Mouse (Mus musculus): ENCODE measurements around the gene D630039A03Rik. TPM values are rescaled to one million over a fixed set of nuclear protein-coding genes. Genes with fewer than 3 reads are reported as not detected.

Gene D630039A03Rik
- polyA plus RNA-seq, 2 experiments, result 0.17 to 0.36 TPM

DNA sequence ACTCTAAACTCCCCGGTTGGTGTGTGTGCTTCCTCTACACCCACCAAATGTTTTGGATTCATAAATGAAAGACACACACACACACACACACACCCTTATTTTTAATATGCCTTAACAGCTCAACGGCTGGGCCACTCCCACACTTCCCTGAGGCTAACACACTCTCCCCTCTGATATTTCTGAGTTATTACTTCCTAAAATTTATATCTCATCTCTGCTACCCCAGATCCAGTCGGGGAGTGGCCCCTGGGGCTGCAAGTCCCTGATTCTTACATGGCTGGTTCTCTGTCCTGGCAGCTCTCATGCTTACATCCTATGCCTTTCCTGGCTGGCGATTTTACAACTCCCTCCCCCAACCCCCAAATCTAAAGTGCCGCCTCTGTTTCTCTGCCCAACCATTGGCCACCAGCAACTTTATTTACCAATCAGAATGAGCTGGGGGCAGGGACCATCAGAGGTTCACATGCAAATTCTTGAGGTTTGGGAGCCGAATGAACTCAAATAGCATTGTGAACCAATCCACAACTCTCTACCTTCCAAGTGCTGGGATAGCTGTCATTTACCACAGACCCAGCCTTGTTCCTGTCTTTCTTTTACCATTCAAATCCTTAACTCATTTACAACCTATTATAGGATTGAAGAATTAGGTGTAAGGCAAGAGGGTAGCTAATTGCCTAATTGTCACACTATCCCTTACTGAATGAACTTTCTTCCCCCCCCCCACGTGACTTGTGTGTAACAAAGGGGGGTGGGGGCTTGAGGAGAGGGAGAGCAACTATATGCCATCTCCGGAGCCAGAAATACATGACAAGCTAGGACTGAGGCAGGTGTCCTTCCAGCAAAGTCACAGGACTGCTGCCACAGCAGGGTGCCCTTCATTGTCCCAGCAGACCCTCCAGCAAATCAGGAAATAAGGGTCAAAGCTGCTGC, 3.7 kb upstream of the D630039A03Rik start:
- no peak overlapping the region for H3K4me3 ChIP-seq (replicated peaks; ENCODE audit: low read length)
- ATAC-seq (ENCODE audit: low FRiP score, low read depth), result no peak; the same call in 1 of the 2 replicates
- H3K27ac ChIP-seq (replicated peaks; ENCODE audit: low read depth, low read length), result no peak overlapping the region
- WGBS, result 11% methylated on average over 8 of the region's 8 CpGs
- H3K4me1 ChIP-seq (ENCODE audit: control insufficient read depth, insufficient read depth, low read length), result peaks cover 28% of the 10 kb centered on the region
- no peaks in the 10 kb centered on the region; the same call in 1 of the 2 replicates for H3K27me3 ChIP-seq (ENCODE audit: control insufficient read depth, insufficient read depth, low read length)
- no peak overlapping the region for H3K4me2 ChIP-seq (replicated peaks; ENCODE audit: low read depth, low read length, severe bottlenecking)
- DNase-seq (ENCODE audit: low spot score), result no peak
- H3K9ac ChIP-seq (ENCODE audit: low read depth, low read length, severe bottlenecking), result no peak overlapping the region
- TF ChIP-seq POLR2A (IDR thresholded peaks at IDR 0.05; ENCODE audit: borderline replicate concordance, extremely low read depth, insufficient read depth, insufficient read length), result no peak
- no peaks in the 10 kb centered on the region for H3K9me3 ChIP-seq (ENCODE audit: control insufficient read depth, low read length)
- no peaks in the 10 kb centered on the region for H3K36me3 ChIP-seq (ENCODE audit: control insufficient read depth, insufficient read depth, low read length)

DNA sequence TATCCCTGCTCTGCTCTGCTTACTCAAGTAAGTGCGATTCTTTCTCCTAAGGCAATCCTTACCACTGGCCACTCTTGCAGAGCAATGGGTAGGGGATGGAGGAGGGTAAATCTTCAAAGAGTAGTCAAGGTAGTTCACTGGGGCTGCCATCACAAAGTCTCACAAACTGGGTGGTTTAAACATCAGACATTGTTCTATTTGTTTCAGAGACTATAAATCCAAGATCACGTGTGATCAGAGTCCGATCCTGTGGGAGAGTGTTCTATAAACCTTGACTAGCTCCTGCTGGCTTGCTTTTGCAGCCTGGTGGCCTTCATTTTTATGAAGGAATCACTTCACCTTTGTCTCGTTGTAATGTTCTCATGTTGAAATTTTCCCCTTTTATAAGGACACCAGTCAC, 614 bp upstream of the D630039A03Rik start:
- Histone ChIP-seq H3K36me3 (ENCODE audit: control insufficient read depth, insufficient read depth, low read length) (no peaks in the 10 kb centered on the region), H3K4me2 (replicated peaks; ENCODE audit: low read depth, low read length, severe bottlenecking) (peak overlapping the region; percentile 31; the same call in 1 of the 2 replicates), H3K27me3 (ENCODE audit: control insufficient read depth, insufficient read depth, low read length) (no peaks in the 10 kb centered on the region; the same call in 1 of the 2 replicates), H3K4me1 (ENCODE audit: control insufficient read depth, insufficient read depth, low read length) (peaks cover 31% of the 10 kb centered on the region), H3K9me3 (ENCODE audit: control insufficient read depth, low read length) (no peaks in the 10 kb centered on the region), H3K27ac (replicated peaks; ENCODE audit: low read depth, low read length) (no peak overlapping the region), H3K9ac (ENCODE audit: low read depth, low read length, severe bottlenecking) (no peak overlapping the region), H3K4me3 (replicated peaks; ENCODE audit: low read length) (no peak overlapping the region)
- TF ChIP-seq POLR2A (IDR thresholded peaks at IDR 0.05; ENCODE audit: borderline replicate concordance, extremely low read depth, insufficient read depth, insufficient read length), result no peak
- DNase-seq (ENCODE audit: low spot score) (no peak), ATAC-seq (ENCODE audit: low FRiP score, low read depth) (no peak)
- WGBS, result 33% methylated on average over 4 of the region's 4 CpGs

DNA sequence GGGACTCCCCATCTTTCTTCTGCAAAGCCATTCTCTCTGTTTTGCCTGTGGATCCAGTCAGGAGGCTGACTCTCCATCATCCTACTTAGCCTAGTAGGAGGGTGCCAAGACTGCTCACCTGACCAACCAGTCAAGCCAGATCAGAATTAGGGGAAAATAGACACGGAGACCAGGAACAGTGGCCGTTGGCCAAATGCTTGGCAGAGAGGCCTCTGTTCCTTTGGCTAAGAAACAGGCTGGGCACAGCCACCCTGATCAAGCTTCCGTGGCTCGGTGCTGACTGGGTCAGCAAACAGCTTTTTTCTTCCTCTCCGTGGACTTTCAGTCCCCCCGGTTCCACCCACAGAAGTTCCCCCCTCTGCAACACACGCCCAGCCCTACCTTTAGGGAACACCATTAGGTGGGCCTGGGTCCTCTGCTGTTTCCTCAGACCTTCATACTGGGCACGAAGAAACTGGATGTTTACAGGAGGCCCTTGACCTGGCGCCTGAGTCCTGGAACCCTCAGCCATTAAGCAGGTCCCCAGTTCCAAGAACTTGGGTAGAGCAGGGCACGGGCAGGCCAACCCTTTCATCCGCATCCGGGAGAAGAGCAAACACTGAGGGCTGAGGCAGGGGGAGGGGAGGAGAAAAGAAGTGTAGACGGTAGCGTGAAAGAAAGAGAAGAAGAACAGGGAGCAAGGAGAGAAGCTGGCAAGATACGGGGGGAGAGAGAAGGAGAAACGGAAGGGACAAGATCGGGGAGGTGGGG, 706 bp downstream of the D630039A03Rik start:
- Histone ChIP-seq H3K4me2 (replicated peaks; ENCODE audit: low read depth, low read length, severe bottlenecking) (peak overlapping the region; percentile 31), H3K9me3 (ENCODE audit: control insufficient read depth, low read length) (no peaks in the 10 kb centered on the region), H3K4me3 (replicated peaks; ENCODE audit: low read length) (no peak overlapping the region), H3K27me3 (ENCODE audit: control insufficient read depth, insufficient read depth, low read length) (no peaks in the 10 kb centered on the region; the same call in 1 of the 2 replicates), H3K9ac (ENCODE audit: low read depth, low read length, severe bottlenecking) (no peak overlapping the region), H3K27ac (replicated peaks; ENCODE audit: low read depth, low read length) (no peak overlapping the region), H3K4me1 (ENCODE audit: control insufficient read depth, insufficient read depth, low read length) (peaks cover 31% of the 10 kb centered on the region), H3K36me3 (ENCODE audit: control insufficient read depth, insufficient read depth, low read length) (no peaks in the 10 kb centered on the region)
- 37% methylated on average over 17 of the region's 17 CpGs for WGBS
- no peak for TF ChIP-seq POLR2A (IDR thresholded peaks at IDR 0.05; ENCODE audit: borderline replicate concordance, extremely low read depth, insufficient read depth, insufficient read length)
- DNase-seq (ENCODE audit: low spot score) (no peak), ATAC-seq (ENCODE audit: low FRiP score, low read depth) (no peak)

DNA sequence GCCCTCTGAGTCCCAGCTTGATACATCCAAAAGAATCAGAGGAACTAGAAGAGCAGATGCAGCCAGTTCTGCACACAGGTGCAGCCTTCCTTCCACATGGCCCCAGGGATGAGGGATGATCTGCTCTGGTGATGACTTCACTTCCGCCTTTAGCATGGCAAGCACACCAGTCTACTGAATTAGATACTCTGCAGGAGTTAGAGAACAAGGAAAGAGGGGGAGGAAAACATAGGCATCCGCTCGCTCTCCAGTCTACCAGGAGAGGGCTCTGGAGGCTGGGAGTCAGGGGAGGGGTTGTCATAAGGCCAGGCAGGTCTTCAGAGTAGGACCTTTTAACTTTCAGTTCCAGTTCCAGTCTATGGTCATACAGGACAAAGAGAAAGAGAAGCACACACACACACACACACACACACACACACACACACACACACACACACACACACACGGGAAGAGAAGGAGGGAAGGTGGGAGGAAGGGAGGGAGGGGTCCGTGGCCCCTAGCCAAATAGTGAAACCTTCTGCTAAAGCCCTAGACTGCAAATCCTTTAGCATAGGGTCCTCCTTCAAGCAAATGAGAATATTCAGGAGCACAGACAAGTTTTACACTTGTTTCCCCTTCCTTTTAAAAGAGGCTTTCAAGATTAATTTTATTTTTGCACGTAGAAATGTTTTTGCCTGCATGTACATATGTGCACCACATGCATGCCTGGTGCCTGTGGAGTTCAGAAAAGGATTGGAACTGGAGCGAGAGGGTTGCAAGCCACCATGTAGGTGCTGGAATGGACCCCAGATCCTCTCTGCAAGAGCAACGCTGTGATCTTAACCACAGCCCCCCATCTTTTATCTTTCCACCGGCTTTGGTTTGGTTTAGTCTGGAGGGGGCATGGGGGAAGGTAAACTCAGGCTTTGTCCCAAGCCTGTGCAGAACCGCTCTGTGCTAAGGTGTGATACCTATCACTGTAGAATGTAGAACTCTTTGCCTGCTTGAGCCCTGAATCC, 1.6 kb downstream of the D630039A03Rik start:
- H3K27ac ChIP-seq (replicated peaks; ENCODE audit: low read depth, low read length), result no peak overlapping the region
- ATAC-seq (ENCODE audit: low FRiP score, low read depth) (no peak), DNase-seq (ENCODE audit: low spot score) (no peak)
- H3K9me3 ChIP-seq (ENCODE audit: control insufficient read depth, low read length), result no peaks in the 10 kb centered on the region
- H3K4me2 ChIP-seq (replicated peaks; ENCODE audit: low read depth, low read length, severe bottlenecking), result no peak overlapping the region
- WGBS, result 66% methylated on average over 9 of the region's 10 CpGs
- H3K4me1 ChIP-seq (ENCODE audit: control insufficient read depth, insufficient read depth, low read length), result peaks cover 24% of the 10 kb centered on the region
- no peaks in the 10 kb centered on the region for H3K36me3 ChIP-seq (ENCODE audit: control insufficient read depth, insufficient read depth, low read length)
- H3K9ac ChIP-seq (ENCODE audit: low read depth, low read length, severe bottlenecking), result 0 out of 2 replicates have a peak overlapping the region, but pooled peaks have one; percentile 4
- H3K27me3 ChIP-seq (ENCODE audit: control insufficient read depth, insufficient read depth, low read length), result no peaks in the 10 kb centered on the region; the same call in 1 of the 2 replicates
- H3K4me3 ChIP-seq (replicated peaks; ENCODE audit: low read length), result no peak overlapping the region
- no peak for TF ChIP-seq POLR2A (IDR thresholded peaks at IDR 0.05; ENCODE audit: borderline replicate concordance, extremely low read depth, insufficient read depth, insufficient read length)

Data from limb, embryonic 14.5 days (tissue).